Comparison of ENCODE assay signal across 8 mouse cellular contexts in the genomic region with DNA sequence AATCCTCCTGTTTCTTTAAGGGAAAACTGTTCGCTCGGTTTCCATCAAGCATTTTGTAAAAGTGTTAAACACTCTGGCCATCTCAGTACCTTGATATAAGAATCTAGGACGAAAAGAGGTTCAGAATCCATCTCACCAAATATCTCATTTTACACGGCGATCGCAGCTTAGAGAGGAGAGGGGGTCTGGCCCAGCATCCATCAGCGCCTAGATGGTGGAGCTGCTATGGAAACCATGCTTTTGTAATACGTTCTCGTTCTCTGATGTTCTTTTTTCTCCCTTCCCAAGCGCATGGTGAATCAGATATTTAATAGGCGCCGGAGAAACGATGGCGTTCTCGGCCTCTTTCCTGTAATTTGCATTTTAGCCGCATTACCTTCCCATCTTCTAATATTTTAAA. TPM values are rescaled to one million over a fixed set of nuclear protein-coding genes. Genes with fewer than 3 reads are reported as not detected.
DNase-seq lines count a peak whose midpoint lies in the region; ATAC-seq lines count a peak whose summit lies in the region.
"Had no signal": no experiment of that assay in that cellular context is flagged by ENCODE, and none has a peak within 500 bp of the region (broad histone marks: within the 10 kb centered on the region; RNA-seq: fewer than 3 reads in every experiment).

No protein-coding gene starts in this region.

- 17% methylated on average over 16 of the region's 16 CpGs for WGBS in embryonic facial prominence, embryonic 14.5 days
- WGBS in hindbrain, embryonic 15.5 days: 7% methylated on average over 16 of the region's 16 CpGs
- 7% methylated on average over 16 of the region's 16 CpGs for WGBS in neural tube, embryonic 14.5 days

- DNase-seq in left cerebral cortex, postnatal 25 days (ENCODE audit: low spot score in 2 of 2): peak; percentile 34 to 46
- no peak for DNase-seq in left cerebral cortex, adult 8-10 months (ENCODE audit: low spot score in 2 of 2)
- DNase-seq in embryonic facial prominence, embryonic 14.5 days (ENCODE audit: low spot score): no peak
- no peak for DNase-seq in thymus, postnatal 36 days
- no peak for DNase-seq in kidney, adult 8-10 months
- DNase-seq: lung, adult 18-20 months had no signal

- no peak for ATAC-seq in embryonic facial prominence, embryonic 14.5 days (ENCODE audit: low read depth)
- ATAC-seq in hindbrain, embryonic 15.5 days (ENCODE audit: low FRiP score, low read depth): no peak
- no peak for ATAC-seq in neural tube, embryonic 14.5 days (ENCODE audit: low read depth)

- no peaks in the 10 kb centered on the region for H3K4me1 ChIP-seq in embryonic facial prominence, embryonic 14.5 days (ENCODE audit: control insufficient read depth, insufficient read depth, low read length)
- H3K4me1 ChIP-seq in hindbrain, embryonic 15.5 days (replicated peaks): peaks cover 20% of the 10 kb centered on the region
- peaks cover 5% of the 10 kb centered on the region; the same call in 1 of the 2 replicates for H3K4me1 ChIP-seq in neural tube, embryonic 14.5 days (ENCODE audit: control insufficient read depth, insufficient read depth, low read length)

- intact Hi-C loops in left cerebral cortex, postnatal 25 days (cut with DNase I): no loop called here

- H3K4me2 ChIP-seq in embryonic facial prominence, embryonic 14.5 days (ENCODE audit: low read depth, low read length): peak overlapping the region; percentile 85
- H3K4me2 ChIP-seq in hindbrain, embryonic 15.5 days: peak overlapping the region; percentile 64
- peak overlapping the region; percentile 50 for H3K4me2 ChIP-seq in neural tube, embryonic 14.5 days (ENCODE audit: low read depth, low read length)

- H3K9me3 ChIP-seq in embryonic facial prominence, embryonic 14.5 days (ENCODE audit: control insufficient read depth, low read length): no peaks in the 10 kb centered on the region
- H3K9me3 ChIP-seq in hindbrain, embryonic 15.5 days: no peaks in the 10 kb centered on the region
- no peaks in the 10 kb centered on the region for H3K9me3 ChIP-seq in neural tube, embryonic 14.5 days (ENCODE audit: control insufficient read depth, low read length)

- H3K27me3 ChIP-seq in embryonic facial prominence, embryonic 14.5 days (replicated peaks; ENCODE audit: control insufficient read depth, insufficient read depth, low read length): no peaks in the 10 kb centered on the region
- H3K27me3 ChIP-seq in hindbrain, embryonic 15.5 days: no peaks in the 10 kb centered on the region
- no peaks in the 10 kb centered on the region for H3K27me3 ChIP-seq in neural tube, embryonic 14.5 days (ENCODE audit: control insufficient read depth, insufficient read depth, low read length)

- no peaks in the 10 kb centered on the region for H3K36me3 ChIP-seq in embryonic facial prominence, embryonic 14.5 days (ENCODE audit: control insufficient read depth, insufficient read depth, low read length)
- H3K36me3 ChIP-seq in hindbrain, embryonic 15.5 days: 0 out of 2 replicates have a peak, but pooled peaks cover 3% of the 10 kb centered on the region
- no peaks in the 10 kb centered on the region for H3K36me3 ChIP-seq in neural tube, embryonic 14.5 days (ENCODE audit: control insufficient read depth, insufficient read depth, low read length)

- peak overlapping the region; percentile 44 for H3K9ac ChIP-seq in embryonic facial prominence, embryonic 14.5 days (ENCODE audit: low read depth, low read length)
- H3K9ac ChIP-seq in hindbrain, embryonic 15.5 days: peak overlapping the region; percentile 71
- peak overlapping the region; percentile 74 for H3K9ac ChIP-seq in neural tube, embryonic 14.5 days (replicated peaks; ENCODE audit: low read depth, low read length)

- peak overlapping the region; percentile 69 for H3K4me3 ChIP-seq in embryonic facial prominence, embryonic 14.5 days (ENCODE audit: low read depth, low read length)
- peak overlapping the region; percentile 84 for H3K4me3 ChIP-seq in hindbrain, embryonic 15.5 days
- H3K4me3 ChIP-seq in neural tube, embryonic 14.5 days (ENCODE audit: low read depth, low read length): peak overlapping the region; percentile 80

- H3K27ac ChIP-seq in embryonic facial prominence, embryonic 14.5 days (replicated peaks; ENCODE audit: low read depth, low read length): no peak overlapping the region
- H3K27ac ChIP-seq in hindbrain, embryonic 15.5 days (replicated peaks): peak overlapping the region; percentile 90
- peak overlapping the region; percentile 81 for H3K27ac ChIP-seq in neural tube, embryonic 14.5 days (ENCODE audit: low read depth, low read length)

RNA-seq across cellular contexts. Expression of a gene that starts 1.2 kb away (rescaled TPM):
- total RNA-seq in left cerebral cortex, postnatal 25 days (2021): 100 to 1,000 TPM; 376 to 383 TPM
- total RNA-seq in left cerebral cortex, adult 8-10 months (2022): 100 to 1,000 TPM; 327 to 364 (median 350) TPM
- 28.5 and 30.3 TPM in 2 replicates for polyA plus RNA-seq in embryonic facial prominence, embryonic 14.5 days (2014; fragmentation: Nextera tagmentation; extraction: Ambion mirVana)
- polyA plus RNA-seq in hindbrain, embryonic 15.5 days (2015; fragmentation: Nextera tagmentation; extraction: Ambion mirVana): 262 and 271 TPM in 2 replicates
- 230 and 265 TPM in 2 replicates for polyA plus RNA-seq in neural tube, embryonic 14.5 days (2014; fragmentation: Nextera tagmentation; extraction: Ambion mirVana)

RNA-seq across cellular contexts. Expression of a gene that starts 15.6 kb away (rescaled TPM):
- total RNA-seq in left cerebral cortex, postnatal 25 days (2021): 10 to 100 TPM; 68.1 to 69.2 TPM
- 10 to 100 TPM; 50.8 to 57.7 (median 55.5) TPM for total RNA-seq in left cerebral cortex, adult 8-10 months (2022)
- polyA plus RNA-seq in embryonic facial prominence, embryonic 14.5 days (2014; fragmentation: Nextera tagmentation; extraction: Ambion mirVana): 44.6 and 48.3 TPM in 2 replicates
- 33.2 and 35.4 TPM in 2 replicates for polyA plus RNA-seq in hindbrain, embryonic 15.5 days (2015; fragmentation: Nextera tagmentation; extraction: Ambion mirVana)
- polyA plus RNA-seq in neural tube, embryonic 14.5 days (2014; fragmentation: Nextera tagmentation; extraction: Ambion mirVana): 38.0 and 42.0 TPM in 2 replicates

RNA-seq across cellular contexts. Expression of a gene that starts 50.5 kb away (rescaled TPM):
- total RNA-seq in left cerebral cortex, postnatal 25 days (2021): 10 to 100 TPM; 47.2 to 53.0 TPM
- total RNA-seq in left cerebral cortex, adult 8-10 months (2022): 10 to 100 TPM; 43.9 to 54.9 (median 50.5) TPM
- 124 and 125 TPM in 2 replicates for polyA plus RNA-seq in embryonic facial prominence, embryonic 14.5 days (2014; fragmentation: Nextera tagmentation; extraction: Ambion mirVana)
- 80.8 and 84.5 TPM in 2 replicates for polyA plus RNA-seq in hindbrain, embryonic 15.5 days (2015; fragmentation: Nextera tagmentation; extraction: Ambion mirVana)
- polyA plus RNA-seq in neural tube, embryonic 14.5 days (2014; fragmentation: Nextera tagmentation; extraction: Ambion mirVana): 60.6 and 69.9 TPM in 2 replicates

Comparison
In these comparisons a context has a peak if more than half of its experiments do, and no peak if none do; other contexts are left out.
1. DNase-seq: peak in left cerebral cortex, postnatal 25 days (2 of 2); none in left cerebral cortex, adult 8-10 months (0 of 2), embryonic facial prominence, embryonic 14.5 days (single experiment), thymus, postnatal 36 days (0 of 2) and kidney, adult 8-10 months (0 of 2).
2. Peak in every context shown above with its lines, with median percentiles within 50 percentile points of each other: H3K4me2 ChIP-seq, H3K4me3 ChIP-seq and H3K9ac ChIP-seq.